Mouse (Mus musculus) brain, embryonic 14.5 days (tissue): Measurements from ENCODE around the gene B3galt1.

Experiments
- CTCF ChIP-seq: fragments of 200-500 bp; IDR thresholded peaks from 2 replicates; pipeline ENCODE4 v1.5.1; 2012; ENCODE audit warnings: inconsistent platforms, mild to moderate bottlenecking, moderate library complexity, borderline replicate concordance; ENCODE audit not compliant: insufficient read depth, insufficient read length; ENCODE audit errors: extremely low read depth
- POLR2A ChIP-seq: fragments of 200-500 bp; IDR thresholded peaks from 2 replicates; pipeline ENCODE4 v1.6.1; 2012; ENCODE audit warnings: mild to moderate bottlenecking, inconsistent platforms, borderline replicate concordance; ENCODE audit not compliant: poor library complexity, insufficient read depth, insufficient read length, severe bottlenecking; ENCODE audit errors: extremely low read depth

DNA sequence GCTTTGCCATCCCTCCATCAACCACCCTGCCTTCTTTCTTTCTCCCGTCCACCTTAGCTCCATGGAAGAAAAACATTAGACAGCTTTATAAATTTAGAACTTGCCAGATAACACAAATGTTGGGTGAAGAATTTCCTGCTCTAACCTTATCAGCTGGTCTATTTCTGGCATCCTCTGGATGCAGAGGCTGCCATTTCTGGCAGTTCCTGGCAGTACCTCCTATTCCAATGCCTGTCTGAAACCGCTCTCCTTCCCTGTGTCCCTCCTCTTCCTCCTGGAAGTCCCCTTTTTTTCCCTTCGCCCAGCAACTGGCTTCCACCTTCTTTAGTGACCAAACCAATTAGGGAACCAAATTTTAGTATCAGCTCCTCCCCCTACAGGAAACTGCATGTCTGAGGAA is 62.6 kb downstream of the B3galt1 start:
- TF ChIP-seq CTCF (no peak), POLR2A (no peak)
